Mouse (Mus musculus) C2C12 (cell line): Measurements from ENCODE around the gene T.

Experiments used
- CEBPB ChIP-seq: IDR thresholded peaks from one replicate; pipeline ENCODE4 v1.6.1; 2011; ENCODE audit warnings: low read depth, mild to moderate bottlenecking, control low read depth, moderate library complexity
- CTCF ChIP-seq: IDR thresholded peaks from one replicate; pipeline ENCODE4 v1.5.1; 2011; ENCODE audit not compliant: control insufficient read depth, insufficient read depth, insufficient read length
- FOSL1 ChIP-seq: IDR thresholded peaks from one replicate; pipeline ENCODE4 v1.8.0; 2011; ENCODE audit warnings: mild to moderate bottlenecking, low read length; ENCODE audit not compliant: poor library complexity, insufficient read depth, severe bottlenecking
- MAX ChIP-seq: IDR thresholded peaks from one replicate; pipeline ENCODE4 v1.6.1; 2011; ENCODE audit warnings: mild to moderate bottlenecking, control low read depth
- MYOD1 ChIP-seq: IDR thresholded peaks from one replicate; pipeline ENCODE4 v1.6.1; 2011; ENCODE audit warnings: low read depth; ENCODE audit not compliant: control insufficient read depth, insufficient read length
- MYOG ChIP-seq: IDR thresholded peaks from one replicate; pipeline ENCODE4 v1.6.1; 2011; ENCODE audit not compliant: control insufficient read depth, insufficient read length; ENCODE audit errors: extremely low read depth
- USF1 ChIP-seq: IDR thresholded peaks from one replicate; pipeline ENCODE4 v1.6.1; 2011; ENCODE audit warnings: low read depth, mild to moderate bottlenecking, control low read depth, moderate library complexity

DNA sequence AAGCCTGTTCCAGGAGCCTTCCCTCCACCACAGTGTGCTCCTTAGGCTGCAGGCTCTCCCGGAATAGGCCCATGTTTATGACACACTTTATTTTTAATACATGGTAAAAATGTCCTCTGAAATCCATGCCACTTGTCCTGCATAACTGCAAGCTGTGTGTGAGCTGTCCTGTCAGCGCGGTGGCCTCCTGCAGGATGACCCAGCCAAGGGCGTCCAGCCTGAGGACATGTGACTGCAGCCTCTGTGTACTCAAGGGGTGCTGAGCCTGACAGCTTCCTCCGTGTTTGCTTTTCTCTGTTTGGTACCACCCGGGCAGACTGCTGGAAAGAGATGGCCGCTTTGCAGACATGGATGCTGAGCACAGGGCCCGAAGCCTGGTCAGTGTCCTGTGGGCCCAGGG, 17.4 kb upstream of the T start:
- no peak for TF ChIP-seq FOSL1
- TF ChIP-seq CTCF = no peak
- TF ChIP-seq CEBPB = no peak
- TF ChIP-seq MAX = no peak
- no peak for TF ChIP-seq USF1
- TF ChIP-seq MYOG = no peak
- no peak for TF ChIP-seq MYOD1
